Mouse (Mus musculus): Measurements from ENCODE around the gene Gm20458.

Gm20458 gene

DNA sequence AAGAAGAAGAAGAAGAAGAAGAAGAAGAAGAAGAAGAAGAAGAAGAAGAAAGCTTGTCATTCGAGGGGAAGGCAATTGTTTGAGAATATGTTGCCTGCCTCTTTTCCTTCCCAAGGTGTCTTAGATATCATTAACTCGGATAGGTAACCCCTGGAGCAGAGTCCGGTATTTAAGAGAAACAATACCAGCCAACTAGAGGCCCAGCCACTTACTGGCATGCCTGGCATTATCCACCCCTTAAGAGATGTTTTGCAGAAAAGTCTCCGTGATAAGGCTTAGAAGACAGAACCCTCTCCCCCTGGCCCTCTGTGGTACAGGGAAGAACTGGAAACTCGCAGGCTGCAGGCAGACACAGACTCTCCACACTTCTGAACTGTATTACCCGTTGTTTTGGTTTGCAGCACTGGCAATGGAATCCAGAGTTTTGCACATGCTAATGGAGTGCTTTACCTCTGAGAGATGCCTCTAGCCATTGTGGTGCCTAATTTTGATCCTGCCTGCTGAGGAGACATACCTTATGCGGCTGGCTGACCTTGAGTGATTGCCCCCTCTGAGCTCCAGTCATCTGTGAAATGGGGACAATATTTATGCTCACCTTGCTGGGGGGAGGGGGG lies 6.8 kb upstream of the Gm20458 start:
- no peak for DNase-seq

DNA sequence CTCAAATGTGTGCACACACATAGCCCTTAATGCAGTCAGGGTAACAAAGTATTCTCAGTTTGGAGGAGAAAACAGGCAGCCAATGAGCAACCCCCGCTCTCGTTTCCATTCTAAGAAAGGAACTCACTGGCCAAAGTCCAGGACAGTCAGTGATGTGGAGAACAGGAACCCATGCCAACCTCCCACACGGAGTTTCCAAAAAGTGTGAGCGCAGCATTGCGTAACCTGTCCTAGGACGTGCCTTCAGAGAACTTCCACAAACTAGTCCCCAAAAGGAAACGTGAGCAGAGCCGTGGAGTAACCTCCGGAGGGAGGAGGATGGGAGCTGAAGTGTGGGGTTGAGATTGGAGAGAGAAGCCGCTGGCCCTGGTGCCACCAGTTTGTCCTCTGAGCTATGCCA lies 5.9 kb upstream of the Gm20458 start:
- DNase-seq = peak in 1 of 2 experiments; percentile 28

DNA sequence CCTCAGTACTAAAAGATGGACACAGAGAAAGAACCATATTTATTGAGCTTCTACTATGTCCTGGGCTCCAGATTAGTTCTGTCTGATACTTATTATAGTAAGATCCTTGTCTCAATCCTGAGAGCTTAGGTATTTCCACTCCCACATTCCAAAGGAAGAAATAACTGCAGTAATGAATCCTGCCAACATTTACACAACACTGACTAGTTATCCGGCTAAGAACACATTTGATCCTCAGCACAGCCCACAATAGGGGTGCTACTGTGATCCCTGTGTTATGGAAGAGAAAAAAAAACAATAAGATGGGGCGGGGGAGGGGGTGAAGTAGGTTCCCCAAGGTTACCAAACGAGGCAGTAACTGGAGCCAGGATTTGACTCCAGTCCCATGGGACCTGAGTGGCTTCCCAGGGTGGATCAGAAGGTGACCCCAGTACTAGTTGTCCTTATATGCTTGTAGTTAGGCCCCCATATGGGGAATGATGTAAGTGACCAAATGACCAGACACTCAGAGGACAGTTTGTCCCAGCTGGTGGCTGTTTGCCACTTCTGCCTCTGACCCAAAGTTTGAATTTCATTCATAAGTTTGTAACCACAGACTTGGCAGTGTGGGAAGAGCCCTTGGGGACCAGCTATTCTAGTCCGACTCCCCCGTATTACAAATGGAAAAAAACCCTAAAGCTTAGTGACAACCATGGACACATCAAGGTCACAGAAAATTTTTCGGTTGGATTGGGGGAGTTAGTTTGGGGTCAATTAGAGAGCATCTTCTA lies 5.2 kb upstream of the Gm20458 start:
- no peak for DNase-seq

DNA sequence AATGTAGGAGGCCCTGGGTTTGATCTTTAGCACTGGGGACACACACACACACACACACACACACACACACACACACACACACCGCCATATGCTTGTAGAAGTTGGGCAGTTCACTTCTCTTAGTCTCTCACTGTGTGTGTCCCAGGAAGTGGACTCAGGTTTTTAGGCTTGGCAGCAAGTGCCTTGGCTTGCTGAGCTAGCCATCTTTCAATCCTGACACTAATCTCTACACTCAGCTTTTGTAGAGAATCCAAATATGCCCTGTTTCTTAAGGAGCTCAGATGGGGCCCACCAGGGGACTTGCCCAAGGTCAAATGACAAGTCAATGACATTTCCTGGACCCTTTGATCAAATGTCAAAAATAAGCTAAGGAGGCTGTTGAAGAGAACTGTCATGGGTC lies 4.4 kb upstream of the Gm20458 start:
- no peak for DNase-seq

DNA sequence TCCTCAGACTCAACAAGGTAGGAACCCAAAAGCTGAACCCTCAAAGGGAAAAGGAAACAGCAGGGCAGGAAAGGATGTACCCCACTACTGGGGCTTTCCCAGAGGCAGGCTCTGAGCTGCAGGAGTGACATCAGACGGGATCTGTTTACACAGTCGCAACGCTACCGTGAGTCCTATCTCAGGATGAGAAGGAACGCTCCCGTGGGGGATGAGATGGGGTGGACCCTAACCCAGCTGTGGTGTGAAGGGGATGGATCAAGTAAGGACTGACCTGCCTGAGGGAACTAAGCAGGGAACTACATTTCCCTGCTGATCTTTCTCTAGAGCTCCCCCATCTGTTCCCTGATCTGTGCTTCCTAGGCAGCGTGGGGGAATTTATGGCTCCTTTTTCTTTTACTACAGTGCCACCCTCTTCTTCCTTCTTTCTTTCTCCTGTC lies 3.9 kb upstream of the Gm20458 start, which contains the start of gene Sys1:
Sys1 (plus strand) TSS at position 101 of the 437 bp plus-strand sequence.
- no peak for DNase-seq

DNA sequence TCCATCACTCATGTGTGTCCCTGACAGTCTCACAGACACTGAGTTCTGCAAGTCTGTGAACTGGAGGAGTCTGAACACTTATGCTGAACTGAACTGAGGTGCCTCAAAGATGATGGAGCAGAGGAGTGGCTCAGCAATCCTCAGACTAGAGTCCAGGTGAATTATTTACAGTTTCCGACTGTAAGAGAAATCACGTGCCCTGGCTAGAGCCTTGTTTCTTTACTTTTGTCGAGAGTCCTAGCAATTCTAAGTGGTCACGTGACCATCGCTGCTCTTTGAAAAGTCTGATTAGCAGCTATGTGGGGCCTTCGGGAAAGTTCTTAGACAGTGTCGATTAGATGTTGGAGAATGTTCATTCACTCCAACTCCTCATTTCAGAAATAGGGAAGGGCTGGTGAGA lies 2.8 kb upstream of the Gm20458 start:
- DNase-seq = no peak

DNA sequence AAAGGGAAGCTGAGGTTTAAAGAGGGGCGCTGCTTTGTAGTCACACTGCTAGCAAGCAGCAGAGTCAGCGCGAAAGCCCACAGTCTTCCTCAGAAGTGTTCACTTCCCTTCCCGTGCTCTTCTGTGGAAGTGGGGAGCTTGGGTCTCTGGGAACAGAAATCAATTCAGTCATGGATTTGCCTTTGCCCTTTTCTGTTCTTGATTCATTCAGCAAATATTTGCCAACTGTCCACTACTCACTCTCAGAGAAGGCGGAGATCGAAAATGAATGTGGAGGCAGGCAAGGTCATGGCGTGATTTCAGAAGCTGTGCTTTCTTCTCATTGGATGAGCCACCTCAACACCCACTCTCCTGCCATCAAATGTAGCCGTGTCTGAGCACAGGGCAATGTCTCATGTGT lies 2.2 kb upstream of the Gm20458 start:
- DNase-seq = no peak

GRCm38 (mm10) chr2:164465161-164465560 lies 4.4 kb downstream of the Gm20458 start:
- DNase-seq = no peak

- no peak for DNase-seq
Observed at GRCm38 (mm10) chr2:164466787-164467186, 6.0 kb downstream of the Gm20458 start.

GRCm38 (mm10) chr2:164470254-164470653 lies 9.5 kb downstream of the Gm20458 start:
- DNase-seq = peak; percentile 81 to 84

DNA sequence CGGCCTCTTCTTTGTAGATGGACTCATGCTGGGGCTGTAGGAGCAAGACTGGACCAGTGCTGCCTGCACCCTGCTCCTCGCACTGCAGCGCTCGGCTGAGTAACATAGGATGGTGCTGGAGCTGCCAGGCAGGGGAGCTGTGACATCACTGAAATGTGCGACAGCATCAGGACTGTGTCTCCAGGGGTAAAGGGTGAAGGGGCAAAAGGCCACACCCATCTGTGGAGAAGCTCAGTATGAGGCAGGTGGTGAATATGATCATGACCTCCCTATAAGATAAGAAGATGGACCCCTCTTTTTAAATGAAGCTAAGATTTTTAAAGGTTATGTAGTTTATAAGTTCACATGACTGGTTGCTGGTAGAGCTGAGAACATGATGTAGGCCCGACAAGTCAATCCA lies 12.9 kb downstream of the Gm20458 start, which contains the start of gene Trp53tg5:
Trp53tg5 (minus strand) TSS at position 101 of the 400 bp plus-strand sequence.
- no peak for DNase-seq

- DNase-seq = no peak
Observed at GRCm38 (mm10) chr2:164485681-164486257, 25.0 kb downstream of the Gm20458 start, which contains the start of gene Dbndd2. Gene Dbndd2, plus strand, starts transcription at chr2:164486106.

DNA sequence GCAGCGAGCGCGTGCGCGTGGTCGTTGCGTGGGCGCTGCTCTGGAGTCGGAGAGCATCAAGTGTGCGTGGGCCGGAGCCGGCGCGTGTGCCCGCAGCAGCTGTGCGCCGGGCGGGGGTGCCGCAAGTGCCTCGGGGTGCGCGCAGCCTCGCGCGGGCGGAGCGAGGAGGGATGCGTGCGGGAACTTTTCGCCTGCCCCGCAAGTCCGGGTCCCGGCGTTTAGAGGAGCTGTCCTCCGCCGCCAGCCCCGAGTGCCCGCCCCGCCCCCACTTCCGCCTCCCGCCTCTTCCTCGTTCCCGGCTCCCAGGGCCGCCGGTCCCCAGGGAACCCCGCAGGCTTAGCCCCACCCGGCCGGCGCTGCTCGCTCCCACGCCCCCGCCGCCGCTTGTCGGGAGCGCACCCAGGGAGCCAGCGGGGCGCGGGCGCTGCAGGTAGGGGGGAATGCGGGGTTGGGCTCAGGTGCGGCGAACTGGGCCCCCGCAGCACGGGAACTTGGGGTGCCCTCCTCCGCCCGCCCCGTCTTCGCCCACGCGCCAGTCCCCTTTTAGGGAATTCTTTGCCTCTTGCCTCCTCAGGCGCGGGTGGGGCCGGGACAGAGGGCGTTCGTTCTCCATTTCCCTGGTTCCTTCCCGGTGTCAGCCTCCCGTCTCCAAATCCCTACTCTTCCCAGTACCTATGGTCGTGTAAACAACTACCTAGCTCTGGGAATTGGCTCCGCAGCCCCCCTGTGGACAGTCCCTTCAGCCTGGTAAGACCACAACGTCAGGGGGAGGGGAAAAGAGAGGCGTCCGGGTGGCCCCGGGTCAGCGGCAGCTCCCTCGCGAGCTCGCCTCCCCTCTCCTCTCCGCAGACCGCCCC lies 25.7 kb downstream of the Gm20458 start:
- DNase-seq = peak; percentile 82 to 85

- no peak for DNase-seq
Observed at GRCm38 (mm10) chr2:164487115-164487527, 26.4 kb downstream of the Gm20458 start.

DNA sequence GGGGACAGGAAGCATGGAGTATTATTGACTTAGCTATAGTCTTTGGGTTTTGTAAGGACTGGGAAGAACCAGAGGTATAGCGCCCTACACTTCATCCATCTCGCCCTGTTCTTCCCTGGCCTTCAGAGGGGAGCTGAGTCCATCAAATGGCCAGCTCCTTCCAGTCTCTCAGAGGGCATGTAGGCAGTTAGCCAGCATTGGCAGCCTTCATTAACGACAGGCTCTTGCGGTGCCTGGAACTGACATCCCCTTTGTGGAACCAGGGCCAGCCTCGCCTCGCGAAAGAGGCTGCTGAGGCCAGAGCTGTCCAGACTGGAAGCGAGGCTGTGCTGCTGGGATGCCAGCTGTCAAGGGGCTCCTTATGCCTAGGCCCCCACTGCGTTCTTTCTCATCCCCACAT lies 27.0 kb downstream of the Gm20458 start:
- DNase-seq = peak; percentile 94 to 96

DNA sequence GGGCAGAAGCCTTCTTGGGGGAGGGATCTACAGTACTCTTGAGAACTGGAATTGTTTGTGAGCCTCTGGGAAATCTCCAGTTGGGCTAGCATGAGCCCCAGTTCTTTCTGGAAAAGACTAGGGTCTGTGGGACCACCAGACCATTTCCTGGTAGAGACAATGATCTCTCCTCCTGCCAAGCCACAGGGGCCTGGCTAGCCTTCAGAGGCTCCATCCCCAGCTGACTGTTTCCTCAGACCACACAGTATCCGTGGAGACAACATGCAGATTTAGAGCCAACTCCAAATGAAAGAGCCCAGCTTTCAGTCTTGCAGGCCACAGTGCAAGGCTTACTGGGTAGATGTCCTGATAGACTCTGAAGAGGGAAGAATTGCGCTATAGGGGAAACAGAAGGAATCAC lies 33.4 kb downstream of the Gm20458 start:
- DNase-seq = peak; percentile 29 to 42

- DNase-seq = no peak
Observed at GRCm38 (mm10) chr2:164496331-164496730, 35.6 kb downstream of the Gm20458 start.

DNA sequence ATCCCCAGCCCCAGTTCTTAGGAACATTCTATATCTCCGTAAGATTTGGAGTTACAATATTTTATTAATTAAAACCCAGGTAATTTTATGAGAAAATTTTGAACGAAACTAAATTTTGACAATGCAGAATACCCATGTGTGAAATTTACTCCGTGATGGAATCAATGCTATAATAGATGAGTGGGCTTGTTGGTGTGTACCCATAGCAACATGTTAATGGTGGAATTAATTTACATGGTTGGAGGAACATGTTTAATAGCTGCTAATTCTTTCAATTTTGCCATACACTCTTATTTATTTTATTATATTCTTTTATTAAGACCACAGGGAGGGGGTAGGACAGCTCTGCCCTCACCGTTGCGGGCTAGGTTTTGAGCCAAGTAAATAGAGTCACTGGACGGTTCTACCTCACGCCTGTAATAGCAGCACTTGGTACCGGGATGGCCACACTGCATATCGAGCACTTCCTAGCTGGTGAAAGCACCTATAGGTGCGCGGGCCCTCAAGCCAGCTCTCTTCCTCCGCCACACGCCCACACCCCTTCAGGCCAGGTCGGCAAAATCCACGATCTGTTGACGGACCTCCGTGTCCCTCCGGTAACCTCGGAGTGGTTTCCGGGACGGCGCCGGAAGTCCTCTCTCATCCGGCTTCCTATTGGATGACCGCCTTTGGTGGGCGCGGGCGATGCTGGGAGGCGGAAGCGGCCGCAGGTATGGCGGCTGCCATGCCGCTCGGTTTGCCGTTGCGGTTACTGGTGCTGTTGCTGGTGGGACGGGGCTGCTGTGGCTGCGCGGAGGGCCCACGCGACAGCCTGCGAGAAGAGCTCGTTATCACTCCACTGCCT lies 36.3 kb downstream of the Gm20458 start, which contains the start of gene Pigt:
Pigt (plus strand) TSS at position 674 of the 844 bp plus-strand sequence.
- DNase-seq = peak; percentile 94

GRCm38 (mm10) chr2:164497691-164498268 lies 37.0 kb downstream of the Gm20458 start:
- peak in 1 of 2 experiments; percentile 32 for DNase-seq

DNA sequence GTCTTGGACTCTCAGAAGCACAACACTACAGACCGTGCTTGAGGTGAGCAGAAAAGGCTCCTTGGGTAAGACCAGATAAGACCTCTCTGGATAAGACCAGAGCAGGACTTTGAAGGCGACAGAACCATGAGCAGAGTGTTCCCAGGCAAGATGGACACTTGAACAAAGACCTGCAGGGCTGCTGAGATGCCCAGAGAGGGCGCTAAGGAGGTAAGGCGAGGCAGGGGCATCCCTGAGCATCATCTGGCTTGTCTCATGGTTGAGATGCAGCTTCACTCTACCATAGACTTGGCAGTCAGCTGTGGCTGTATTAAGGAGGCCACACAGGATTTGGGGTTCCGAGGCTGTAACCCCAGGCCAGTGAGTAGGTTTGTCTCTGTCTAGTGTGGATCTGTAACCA lies 38.5 kb downstream of the Gm20458 start:
- DNase-seq = peak in 1 of 2 experiments; percentile 35

DNA sequence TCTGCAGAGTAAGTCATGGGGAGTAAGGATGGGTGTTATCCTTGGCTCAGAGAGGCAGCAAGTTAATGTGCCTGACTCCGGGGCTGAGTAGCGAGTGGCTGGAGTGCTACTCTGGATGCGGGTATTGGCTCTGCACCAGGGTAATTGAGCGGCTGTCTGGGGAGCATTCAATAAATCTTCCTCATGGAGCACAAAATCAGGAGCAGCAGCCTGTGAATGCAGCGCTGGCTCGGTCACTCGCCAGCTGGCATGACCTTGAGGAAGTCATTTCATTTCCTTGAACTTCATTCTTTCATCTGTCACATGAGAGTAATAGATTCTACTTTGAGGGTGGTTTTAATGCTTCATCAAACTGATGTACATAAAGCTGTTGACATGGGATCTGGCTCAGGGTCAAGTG lies 39.7 kb downstream of the Gm20458 start:
- DNase-seq = peak; percentile 37 to 58

Data from cerebellum, postnatal 10 days (tissue).